Mouse (Mus musculus) forebrain, postnatal 0 days (tissue): Measurements from ENCODE around the gene Cd177. TPM values are rescaled to one million over a fixed set of nuclear protein-coding genes. Genes with fewer than 3 reads are reported as not detected.

Source experiments
- ATAC-seq: fragments of 200-750 bp; cut with Nextera tagmentation; 2 replicates; pipeline ENCODE4 v1.8.0; 2017; ENCODE audit warnings: mild to moderate bottlenecking, moderate library complexity
- DNase-seq: peaks from one replicate; pipeline ENCODE4 v3.0.0-alpha.2; 2015
- H3K27ac ChIP-seq: fragments of 300-500 bp; sonication (generic); 2 replicates; pipeline ENCODE4 v1.5.1; 2014; ENCODE audit warnings: low read depth, mild to moderate bottlenecking, antibody characterized with exemption, low read length, moderate library complexity, mixed read lengths
- H3K27me3 ChIP-seq: fragments of 300-500 bp; sonication (generic); 2 replicates; pipeline ENCODE4 v1.6.1; 2014; ENCODE audit warnings: mild to moderate bottlenecking, low read length, mixed read lengths; ENCODE audit not compliant: insufficient read depth
- H3K36me3 ChIP-seq: fragments of 300-500 bp; sonication (generic); 2 replicates; pipeline ENCODE4 v1.6.1; 2014; ENCODE audit warnings: mild to moderate bottlenecking, moderate library complexity; ENCODE audit not compliant: insufficient read depth
- H3K4me1 ChIP-seq: fragments of 300-500 bp; sonication (generic); 2 replicates; pipeline ENCODE4 v1.6.1; 2014; ENCODE audit warnings: antibody characterized with exemption; ENCODE audit not compliant: insufficient read depth
- H3K4me2 ChIP-seq: fragments of 300-500 bp; sonication (generic); 2 replicates; pipeline ENCODE4 v1.6.1; 2014; ENCODE audit warnings: low read depth, mild to moderate bottlenecking, moderate library complexity
- H3K4me3 ChIP-seq: fragments of 300-500 bp; sonication (generic); 2 replicates; pipeline ENCODE4 v1.5.1; 2014; ENCODE audit warnings: low read depth, low read length, mixed read lengths
- H3K9ac ChIP-seq: fragments of 300-500 bp; sonication (generic); 2 replicates; pipeline ENCODE4 v1.6.1; 2014; ENCODE audit warnings: mild to moderate bottlenecking
- H3K9me3 ChIP-seq: fragments of 300-500 bp; sonication (generic); 2 replicates; pipeline ENCODE4 v1.6.1; 2016; ENCODE audit warnings: low read length
- CTCF ChIP-seq: sonication (generic); IDR thresholded peaks from 2 replicates; pipeline ENCODE4 v1.5.1; 2016; ENCODE audit warnings: antibody characterized with exemption, control low read depth, low read depth
- WGBS: fragments of 180-500 bp; shearing (Covaris S2); extraction: QIAGEN DNeasy Blood & Tissue Kit; methylation state at CpG from one replicate; pipeline ENCODE4 v1.1.7; 2014; 5-methylcytosine and 5-hydroxymethylcytosine counted together
- polyA plus RNA-seq: library from polyadenylated mRNA; unstranded; fragments of >200 nt; fragmentation: Nextera tagmentation; extraction: Ambion mirVana; gene quantifications from 2 replicates; pipeline ENCODE4 v1.2.1, GENCODE M21; 2015
- total RNA-seq: library from RNA; depleted of rRNA; stranded (reverse); fragments of >200 nt; gene quantifications from 2 replicates; pipeline ENCODE4 v1.2.3, GENCODE M21; 2014

Cd177 gene
- total and polyA plus RNA-seq, 2 experiments from 2014 or later, result 0.27 to 0.48 TPM

GRCm38 (mm10) chr7:24773942-24774535, 13.9 kb upstream of the Cd177 start:
- Histone ChIP-seq H3K36me3 (no peaks in the 10 kb centered on the region), H3K4me3 (no peak overlapping the region), H3K4me1 (no peaks in the 10 kb centered on the region), H3K27ac (no peak overlapping the region), H3K4me2 (no peak overlapping the region), H3K9ac (no peak overlapping the region), H3K27me3 (no peaks in the 10 kb centered on the region), H3K9me3 (no peaks in the 10 kb centered on the region)
- 58% methylated on average over 3 of the region's 3 CpGs for WGBS
- no peak for ATAC-seq
- TF ChIP-seq CTCF, result no peak
- no peak for DNase-seq

DNA sequence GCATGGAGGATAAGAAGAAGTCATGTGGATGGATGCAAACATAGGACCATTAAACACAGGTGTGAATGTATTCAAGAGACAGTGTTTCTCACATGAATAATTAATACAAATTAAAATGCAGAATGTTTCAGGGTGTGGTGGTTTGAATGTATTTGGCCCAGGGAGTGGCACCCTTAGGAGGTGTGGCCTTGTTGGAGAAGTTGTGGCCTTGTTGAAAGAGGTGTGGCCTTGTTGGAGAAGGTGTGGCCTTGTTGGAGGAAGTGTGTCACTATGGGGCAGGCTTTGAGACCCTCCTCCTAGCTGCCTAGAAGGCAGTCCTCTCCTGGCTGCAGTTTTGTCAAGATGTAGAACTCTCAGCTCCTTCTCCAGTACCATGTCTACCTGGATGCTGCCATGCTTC, 11.2 kb upstream of the Cd177 start:
- no peak for ATAC-seq
- Histone ChIP-seq H3K4me3 (no peak overlapping the region), H3K27ac (no peak overlapping the region), H3K4me2 (no peak overlapping the region), H3K27me3 (no peaks in the 10 kb centered on the region), H3K9ac (no peak overlapping the region), H3K4me1 (no peaks in the 10 kb centered on the region), H3K36me3 (no peaks in the 10 kb centered on the region), H3K9me3 (no peaks in the 10 kb centered on the region)
- DNase-seq, result no peak
- TF ChIP-seq CTCF, result no peak

GRCm38 (mm10) chr7:24762574-24762973, 2.5 kb upstream of the Cd177 start:
- DNase-seq (no peak), ATAC-seq (no peak)
- Histone ChIP-seq H3K9me3 (no peaks in the 10 kb centered on the region), H3K4me1 (no peaks in the 10 kb centered on the region), H3K36me3 (no peaks in the 10 kb centered on the region), H3K27ac (no peak overlapping the region), H3K9ac (no peak overlapping the region), H3K4me3 (no peak overlapping the region), H3K27me3 (no peaks in the 10 kb centered on the region), H3K4me2 (no peak overlapping the region)
- 88% methylated on average over 8 of the region's 8 CpGs for WGBS
- TF ChIP-seq CTCF, result no peak

- no peak overlapping the region for H3K27ac ChIP-seq
- no peak overlapping the region for H3K4me3 ChIP-seq
- DNase-seq (no peak), ATAC-seq (no peak)
- H3K4me2 ChIP-seq, result no peak overlapping the region
- 78% methylated on average over 6 of the region's 6 CpGs for WGBS
- H3K36me3 ChIP-seq, result no peaks in the 10 kb centered on the region
- no peaks in the 10 kb centered on the region for H3K27me3 ChIP-seq
- H3K4me1 ChIP-seq, result no peaks in the 10 kb centered on the region
- no peak overlapping the region for H3K9ac ChIP-seq
- no peak for TF ChIP-seq CTCF
- H3K9me3 ChIP-seq, result no peaks in the 10 kb centered on the region
Observed at GRCm38 (mm10) chr7:24761161-24761560, 1.1 kb upstream of the Cd177 start.

GRCm38 (mm10) chr7:24758520-24758919, 1.6 kb downstream of the Cd177 start:
- Histone ChIP-seq H3K9me3 (no peaks in the 10 kb centered on the region), H3K4me1 (no peaks in the 10 kb centered on the region)

GRCm38 (mm10) chr7:24753476-24753875, 6.6 kb downstream of the Cd177 start:
- Histone ChIP-seq H3K9me3 (no peaks in the 10 kb centered on the region), H3K9ac (no peak overlapping the region), H3K4me3 (no peak overlapping the region), H3K27me3 (no peaks in the 10 kb centered on the region), H3K4me2 (no peak overlapping the region), H3K27ac (no peak overlapping the region), H3K4me1 (no peaks in the 10 kb centered on the region), H3K36me3 (no peaks in the 10 kb centered on the region)
- DNase-seq (no peak), ATAC-seq (no peak)
- 68% methylated on average over 5 of the region's 5 CpGs for WGBS
- no peak for TF ChIP-seq CTCF

More at GRCm38 (mm10) chr7:24758520-24758919, 1.6 kb downstream of the Cd177 start:
- Histone ChIP-seq H3K4me3 (no peak overlapping the region), H3K9ac (no peak overlapping the region), H3K4me2 (no peak overlapping the region), H3K27me3 (no peaks in the 10 kb centered on the region), H3K36me3 (no peaks in the 10 kb centered on the region), H3K27ac (no peak overlapping the region)
- TF ChIP-seq CTCF, result no peak
- DNase-seq (no peak), ATAC-seq (no peak)
- 92% methylated on average over 1 of the region's 1 CpGs for WGBS

DNA sequence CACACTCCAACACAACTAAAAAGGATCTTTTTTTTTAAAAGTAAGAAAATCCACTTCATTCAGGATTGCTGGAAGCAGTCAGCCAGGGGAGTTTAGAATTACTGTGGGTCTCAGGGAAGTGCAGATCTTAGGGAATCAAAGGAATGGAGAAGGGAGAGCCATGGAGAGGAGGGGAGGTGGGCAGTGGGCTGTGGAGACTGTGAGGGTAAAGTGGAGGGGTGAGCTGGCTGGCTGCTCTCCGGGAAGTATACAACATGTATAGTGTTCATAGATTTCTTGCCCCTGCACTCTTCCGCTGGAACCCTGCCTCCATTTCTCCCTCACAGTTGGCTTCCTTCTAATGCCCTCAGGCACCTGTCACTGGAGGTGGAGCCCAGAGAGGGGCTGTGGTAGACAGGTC, 8.5 kb downstream of the Cd177 start:
- DNase-seq, result no peak
- Histone ChIP-seq H3K4me2 (no peak overlapping the region), H3K4me3 (no peak overlapping the region), H3K36me3 (no peaks in the 10 kb centered on the region), H3K27ac (no peak overlapping the region), H3K9ac (no peak overlapping the region), H3K27me3 (no peaks in the 10 kb centered on the region), H3K9me3 (no peaks in the 10 kb centered on the region), H3K4me1 (no peaks in the 10 kb centered on the region)
- no peak for TF ChIP-seq CTCF
- no peak for ATAC-seq
- WGBS, result 86% methylated on average over 2 of the region's 2 CpGs
